Mouse (Mus musculus): ENCODE data around the gene Drosha. TPM values are rescaled to one million over a fixed set of nuclear protein-coding genes. Genes with fewer than 3 reads are reported as not detected.

The Drosha gene
- polyA plus RNA-seq, 1 experiment from 2014 or later: 81.4 TPM

DNA sequence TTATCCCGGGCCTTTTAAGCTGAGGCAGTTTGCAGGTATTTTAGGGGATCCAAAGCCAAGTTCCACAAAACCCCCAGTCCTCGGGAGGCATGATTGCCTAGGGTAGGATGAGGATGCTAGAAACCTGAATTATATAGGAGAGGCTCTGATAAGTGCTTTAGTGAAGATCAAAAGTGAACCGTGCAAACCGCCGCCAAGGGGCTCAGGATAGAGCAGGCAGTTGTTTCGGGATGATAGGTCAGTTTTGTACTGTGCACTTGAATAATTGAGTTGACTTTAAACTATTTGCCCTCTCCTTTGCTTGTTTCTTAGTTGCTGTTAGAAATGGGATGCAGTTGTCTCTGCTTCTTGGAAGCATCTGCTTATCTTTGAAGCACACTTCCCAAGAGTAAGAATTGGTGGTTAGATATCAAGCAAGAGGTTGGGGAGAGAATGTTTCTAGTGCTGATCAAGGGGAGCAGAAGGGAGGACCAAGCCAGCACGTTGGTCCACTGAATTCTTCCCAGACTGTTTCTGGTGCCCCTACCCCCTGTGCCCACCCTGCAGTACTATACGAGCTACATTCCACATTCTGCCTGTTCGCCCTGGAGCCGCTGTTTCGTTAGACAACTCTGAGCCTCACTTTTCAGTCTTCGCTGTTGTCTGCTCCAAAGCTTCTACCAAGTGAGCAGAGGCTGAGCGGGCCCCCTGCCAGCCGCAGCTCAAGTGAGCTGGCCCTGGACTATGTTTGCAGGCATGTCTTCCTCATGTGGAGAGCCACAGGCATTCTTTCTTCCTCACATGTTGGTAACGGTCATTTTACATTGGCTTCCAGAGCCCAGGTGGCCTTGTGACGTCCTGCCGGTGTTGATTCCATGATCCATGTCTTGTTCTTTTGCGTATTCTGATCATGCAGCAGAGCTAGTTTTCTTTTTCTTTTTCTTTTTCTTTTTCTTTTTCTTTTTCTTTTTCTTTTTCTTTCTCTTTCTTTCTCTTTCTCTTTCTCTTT, 71.7 kb downstream of the Drosha start:
- ATAC-seq (ENCODE audit: insufficient number of reproducible peaks, low FRiP score, low TSS enrichment, low read depth) (no peak), DNase-seq (ENCODE audit: low spot score) (no peak)
- 91% methylated on average over 18 of the region's 18 CpGs for WGBS
- no peak overlapping the region for H3K4me3 ChIP-seq (ENCODE audit: low read depth, low read length)
- no peaks in the 10 kb centered on the region for H3K9me3 ChIP-seq (ENCODE audit: control insufficient read depth, low read length)
- H3K27ac ChIP-seq (replicated peaks; ENCODE audit: low read depth, low read length): no peak overlapping the region
- no peaks in the 10 kb centered on the region for H3K27me3 ChIP-seq (ENCODE audit: control insufficient read depth, insufficient read depth, low read length)
- H3K9ac ChIP-seq (ENCODE audit: low read length): no peak overlapping the region
- H3K4me1 ChIP-seq (ENCODE audit: control insufficient read depth, insufficient read depth, low read length): no peaks in the 10 kb centered on the region
- peaks cover 23% of the 10 kb centered on the region for H3K36me3 ChIP-seq (ENCODE audit: control insufficient read depth, insufficient read depth, low read length)
- H3K4me2 ChIP-seq (ENCODE audit: low read depth, severe bottlenecking): no peak overlapping the region

- Histone ChIP-seq H3K4me1 (ENCODE audit: control insufficient read depth, insufficient read depth, low read length) (no peaks in the 10 kb centered on the region), H3K36me3 (ENCODE audit: control insufficient read depth, insufficient read depth, low read length) (peaks cover 29% of the 10 kb centered on the region), H3K9ac (ENCODE audit: low read length) (no peak overlapping the region), H3K4me2 (ENCODE audit: low read depth, severe bottlenecking) (no peak overlapping the region), H3K27me3 (ENCODE audit: control insufficient read depth, insufficient read depth, low read length) (no peaks in the 10 kb centered on the region), H3K4me3 (ENCODE audit: low read depth, low read length) (no peak overlapping the region), H3K9me3 (ENCODE audit: control insufficient read depth, low read length) (no peaks in the 10 kb centered on the region), H3K27ac (replicated peaks; ENCODE audit: low read depth, low read length) (no peak overlapping the region)
- DNase-seq (ENCODE audit: low spot score): no peak
- ATAC-seq (ENCODE audit: insufficient number of reproducible peaks, low FRiP score, low TSS enrichment, low read depth): no peak
- WGBS: 90% methylated on average over 8 of the region's 8 CpGs
These were observed 73.2 kb downstream of the Drosha start for GRCm38 (mm10) chr15:12897831-12898230.

DNA sequence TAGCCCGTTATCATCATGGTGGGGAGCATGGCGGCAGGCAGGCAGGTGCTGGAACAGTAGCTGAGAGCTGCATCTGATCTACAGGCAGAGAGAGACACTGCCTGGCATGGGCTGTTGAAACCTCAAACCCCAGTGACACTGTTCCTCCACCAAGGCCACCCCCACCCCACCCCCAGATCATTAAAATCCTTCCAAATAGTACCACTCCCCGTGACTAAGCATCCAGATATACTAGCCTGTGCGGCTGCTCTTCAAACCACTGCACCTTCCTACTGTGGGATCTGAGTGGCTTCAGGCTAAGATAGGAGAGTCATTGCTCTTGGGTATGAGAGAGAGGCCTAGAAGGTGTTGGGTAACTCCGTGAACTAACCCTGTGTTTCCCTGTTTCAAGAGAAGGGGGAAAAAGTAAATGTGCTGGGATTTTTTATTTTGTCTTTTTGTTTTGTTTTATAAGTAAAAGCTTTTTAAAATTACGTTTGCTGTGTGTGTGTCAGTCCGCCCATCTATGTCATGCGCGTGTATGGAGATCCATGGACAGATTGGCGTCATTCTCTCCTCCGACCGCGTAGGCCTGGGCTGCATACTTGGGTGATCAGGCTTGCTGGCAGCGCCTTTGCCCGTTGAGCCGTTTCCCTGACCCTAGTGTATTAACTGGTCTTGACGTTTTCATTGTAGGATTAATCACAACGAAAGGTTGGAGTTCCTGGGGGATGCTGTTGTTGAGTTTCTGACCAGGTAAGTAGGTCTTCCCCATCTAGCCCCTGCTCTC, 76.0 kb downstream of the Drosha start:
- Histone ChIP-seq H3K4me2 (ENCODE audit: low read depth, severe bottlenecking) (no peak overlapping the region), H3K36me3 (ENCODE audit: control insufficient read depth, insufficient read depth, low read length) (peaks cover 26% of the 10 kb centered on the region), H3K4me3 (ENCODE audit: low read depth, low read length) (no peak overlapping the region), H3K9me3 (ENCODE audit: control insufficient read depth, low read length) (no peaks in the 10 kb centered on the region), H3K9ac (ENCODE audit: low read length) (no peak overlapping the region), H3K27me3 (ENCODE audit: control insufficient read depth, insufficient read depth, low read length) (no peaks in the 10 kb centered on the region), H3K4me1 (ENCODE audit: control insufficient read depth, insufficient read depth, low read length) (no peaks in the 10 kb centered on the region), H3K27ac (replicated peaks; ENCODE audit: low read depth, low read length) (no peak overlapping the region)
- WGBS: 89% methylated on average over 18 of the region's 18 CpGs
- DNase-seq (ENCODE audit: low spot score) (no peak), ATAC-seq (ENCODE audit: insufficient number of reproducible peaks, low FRiP score, low TSS enrichment, low read depth) (no peak)

GRCm38 (mm10) chr15:12901197-12901570, 76.6 kb downstream of the Drosha start:
- no peak overlapping the region for H3K4me2 ChIP-seq (ENCODE audit: low read depth, severe bottlenecking)
- peaks cover 26% of the 10 kb centered on the region for H3K36me3 ChIP-seq (ENCODE audit: control insufficient read depth, insufficient read depth, low read length)
- H3K4me3 ChIP-seq (ENCODE audit: low read depth, low read length): no peak overlapping the region
- WGBS: 53% methylated on average over 8 of the region's 8 CpGs
- DNase-seq (ENCODE audit: low spot score) (no peak), ATAC-seq (ENCODE audit: insufficient number of reproducible peaks, low FRiP score, low TSS enrichment, low read depth) (no peak)
- no peak overlapping the region for H3K9ac ChIP-seq (ENCODE audit: low read length)
- no peaks in the 10 kb centered on the region for H3K27me3 ChIP-seq (ENCODE audit: control insufficient read depth, insufficient read depth, low read length)
- no peaks in the 10 kb centered on the region for H3K4me1 ChIP-seq (ENCODE audit: control insufficient read depth, insufficient read depth, low read length)
- no peaks in the 10 kb centered on the region for H3K9me3 ChIP-seq (ENCODE audit: control insufficient read depth, low read length)
- H3K27ac ChIP-seq (replicated peaks; ENCODE audit: low read depth, low read length): no peak overlapping the region

DNA sequence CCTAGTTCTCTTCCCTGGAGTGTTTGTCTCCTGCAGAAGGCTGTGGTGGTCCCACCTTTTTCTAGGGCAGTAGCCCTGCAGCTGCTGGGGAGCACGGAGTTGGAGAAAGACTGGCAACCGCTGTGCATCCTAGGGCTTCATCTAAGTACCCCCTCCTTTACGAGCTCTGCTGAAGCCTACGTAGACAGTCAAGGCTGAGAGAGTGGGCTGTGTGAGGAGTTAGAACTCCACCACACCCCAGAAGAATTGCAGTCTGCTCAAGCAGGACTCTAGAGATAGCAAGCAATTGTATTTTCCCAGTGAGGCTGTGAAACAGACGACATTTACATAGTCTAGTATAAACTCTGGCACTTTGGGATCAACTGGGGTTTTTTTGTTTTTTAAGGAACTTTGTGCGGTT, 79.8 kb downstream of the Drosha start:
- H3K4me1 ChIP-seq (ENCODE audit: control insufficient read depth, insufficient read depth, low read length): no peaks in the 10 kb centered on the region
- DNase-seq (ENCODE audit: low spot score) (no peak), ATAC-seq (ENCODE audit: insufficient number of reproducible peaks, low FRiP score, low TSS enrichment, low read depth) (no peak)
- no peaks in the 10 kb centered on the region for H3K9me3 ChIP-seq (ENCODE audit: control insufficient read depth, low read length)
- no peak overlapping the region for H3K27ac ChIP-seq (replicated peaks; ENCODE audit: low read depth, low read length)
- peaks cover 22% of the 10 kb centered on the region; the same call in 1 of the 2 replicates for H3K36me3 ChIP-seq (ENCODE audit: control insufficient read depth, insufficient read depth, low read length)
- no peaks in the 10 kb centered on the region for H3K27me3 ChIP-seq (ENCODE audit: control insufficient read depth, insufficient read depth, low read length)
- no peak overlapping the region for H3K4me3 ChIP-seq (ENCODE audit: low read depth, low read length)
- no peak overlapping the region for H3K9ac ChIP-seq (ENCODE audit: low read length)
- no peak overlapping the region for H3K4me2 ChIP-seq (ENCODE audit: low read depth, severe bottlenecking)
- 91% methylated on average over 6 of the region's 6 CpGs for WGBS

DNA sequence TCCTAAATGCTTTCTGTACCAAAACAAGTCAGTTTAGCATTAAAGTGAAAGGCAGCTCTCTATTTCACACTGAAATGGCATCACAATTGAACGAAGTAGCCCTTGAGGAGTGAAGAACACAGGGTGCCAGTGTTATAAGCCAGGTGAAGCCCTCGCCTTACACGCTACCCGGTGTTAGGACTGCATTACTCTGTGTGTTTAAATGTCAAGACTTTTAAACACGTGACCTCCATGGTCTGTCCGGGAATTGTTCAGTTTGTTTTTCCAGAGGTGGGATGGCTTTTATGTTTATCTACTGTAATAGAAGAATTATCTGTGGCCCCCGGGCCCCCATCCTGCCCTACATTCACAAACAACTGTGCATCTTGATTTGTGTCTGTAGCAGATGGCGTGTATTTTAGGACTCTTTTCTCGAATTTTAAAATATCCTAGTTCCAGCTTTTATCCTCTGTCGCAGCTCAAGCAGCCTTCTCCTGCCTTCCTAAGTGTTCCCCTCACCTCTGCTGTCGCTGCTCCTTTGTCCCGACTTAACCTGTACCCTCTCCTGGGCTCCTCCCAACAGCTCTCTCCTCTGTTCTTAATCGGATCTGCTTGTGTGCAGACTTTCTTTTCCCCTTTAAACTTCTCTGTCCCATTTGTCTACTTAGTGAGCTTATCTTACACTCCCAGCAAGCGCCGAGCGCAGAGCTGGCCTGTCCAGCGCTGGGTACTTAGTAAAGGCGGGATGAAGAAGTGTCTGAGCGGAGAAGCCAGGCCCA, 83.5 kb downstream of the Drosha start:
- DNase-seq (ENCODE audit: low spot score): no peak
- H3K4me3 ChIP-seq (ENCODE audit: low read depth, low read length): no peak overlapping the region
- no peak overlapping the region for H3K9ac ChIP-seq (ENCODE audit: low read length)
- no peak overlapping the region for H3K27ac ChIP-seq (replicated peaks; ENCODE audit: low read depth, low read length)
- ATAC-seq (ENCODE audit: insufficient number of reproducible peaks, low FRiP score, low TSS enrichment, low read depth): no peak
- H3K4me1 ChIP-seq (ENCODE audit: control insufficient read depth, insufficient read depth, low read length): no peaks in the 10 kb centered on the region
- no peak overlapping the region for H3K4me2 ChIP-seq (ENCODE audit: low read depth, severe bottlenecking)
- 93% methylated on average over 19 of the region's 19 CpGs for WGBS
- no peaks in the 10 kb centered on the region for H3K9me3 ChIP-seq (ENCODE audit: control insufficient read depth, low read length)
- H3K27me3 ChIP-seq (ENCODE audit: control insufficient read depth, insufficient read depth, low read length): no peaks in the 10 kb centered on the region
- peaks cover 6% of the 10 kb centered on the region; the same call in 1 of the 2 replicates for H3K36me3 ChIP-seq (ENCODE audit: control insufficient read depth, insufficient read depth, low read length)

GRCm38 (mm10) chr15:12908720-12909028, 84.1 kb downstream of the Drosha start:
- no peak for ATAC-seq (ENCODE audit: insufficient number of reproducible peaks, low FRiP score, low TSS enrichment, low read depth)
- no peak overlapping the region for H3K9ac ChIP-seq (ENCODE audit: low read length)
- WGBS: 89% methylated on average over 4 of the region's 4 CpGs

GRCm38 (mm10) chr15:12909171-12909570, 84.6 kb downstream of the Drosha start:
- no peak for DNase-seq (ENCODE audit: low spot score)
- Histone ChIP-seq H3K27ac (replicated peaks; ENCODE audit: low read depth, low read length) (no peak overlapping the region), H3K9me3 (ENCODE audit: control insufficient read depth, low read length) (no peaks in the 10 kb centered on the region), H3K4me3 (ENCODE audit: low read depth, low read length) (no peak overlapping the region), H3K27me3 (ENCODE audit: control insufficient read depth, insufficient read depth, low read length) (no peaks in the 10 kb centered on the region), H3K4me1 (ENCODE audit: control insufficient read depth, insufficient read depth, low read length) (no peaks in the 10 kb centered on the region), H3K9ac (ENCODE audit: low read length) (no peak overlapping the region), H3K4me2 (ENCODE audit: low read depth, severe bottlenecking) (no peak overlapping the region), H3K36me3 (ENCODE audit: control insufficient read depth, insufficient read depth, low read length) (peaks cover 8% of the 10 kb centered on the region; the same call in 1 of the 2 replicates)
- no peak for ATAC-seq (ENCODE audit: insufficient number of reproducible peaks, low FRiP score, low TSS enrichment, low read depth)
- 88% methylated on average over 7 of the region's 7 CpGs for WGBS

More at GRCm38 (mm10) chr15:12908720-12909028, 84.1 kb downstream of the Drosha start:
- peaks cover 6% of the 10 kb centered on the region; the same call in 1 of the 2 replicates for H3K36me3 ChIP-seq (ENCODE audit: control insufficient read depth, insufficient read depth, low read length)
- no peaks in the 10 kb centered on the region for H3K9me3 ChIP-seq (ENCODE audit: control insufficient read depth, low read length)
- H3K4me2 ChIP-seq (ENCODE audit: low read depth, severe bottlenecking): no peak overlapping the region
- H3K27ac ChIP-seq (replicated peaks; ENCODE audit: low read depth, low read length): no peak overlapping the region
- DNase-seq (ENCODE audit: low spot score): no peak
- H3K27me3 ChIP-seq (ENCODE audit: control insufficient read depth, insufficient read depth, low read length): no peaks in the 10 kb centered on the region
- no peaks in the 10 kb centered on the region for H3K4me1 ChIP-seq (ENCODE audit: control insufficient read depth, insufficient read depth, low read length)
- H3K4me3 ChIP-seq (ENCODE audit: low read depth, low read length): no peak overlapping the region
